Mouse (Mus musculus) bone marrow macrophage, adult 2 months (primary cell): Measurements from ENCODE around the gene Tceal7.

Experiments
- CTCF ChIP-seq: IDR thresholded peaks from 2 replicates; pipeline ENCODE4 v1.5.1; 2012; ENCODE audit warnings: low read depth, mild to moderate bottlenecking, low read length, moderate library complexity
- POLR2A ChIP-seq: IDR thresholded peaks from 2 replicates; pipeline ENCODE4 v1.6.1; 2012; ENCODE audit warnings: mild to moderate bottlenecking, low read depth, low read length, borderline replicate concordance

DNA sequence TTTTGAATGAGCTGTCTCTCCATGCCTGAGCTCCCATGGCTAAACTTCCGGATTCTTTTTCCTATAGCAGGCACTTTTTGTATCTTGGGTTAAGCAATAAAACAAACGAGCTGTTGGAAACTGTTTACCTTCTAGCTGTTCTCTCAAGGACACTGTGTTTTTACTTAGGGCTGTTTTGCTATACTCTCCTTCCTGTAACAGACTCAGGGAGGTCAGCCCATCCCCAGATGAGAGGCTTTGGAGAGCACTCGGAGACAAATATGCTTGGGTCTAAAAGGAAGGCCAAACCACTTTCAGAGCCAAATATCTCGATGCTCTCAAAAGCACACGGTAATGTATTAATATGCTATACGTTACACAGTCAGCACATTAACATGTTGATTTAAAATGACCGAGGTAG, 35.1 kb downstream of the Tceal7 start:
- TF ChIP-seq CTCF (no peak), POLR2A (no peak)
